Mouse (Mus musculus) cerebellum, adult 18-20 months (tissue): ENCODE results near the gene Txnip.
"Not testable (repeated sequence)": the region's sequence is repeated elsewhere in the genome, so short reads cannot be mapped to it uniquely, and the experiment has no call there.

Experiments used
- DNase-seq, 2 experiments: peaks; one replicate each; pipeline ENCODE4 v3.0.0; 2021

The Txnip gene

DNA sequence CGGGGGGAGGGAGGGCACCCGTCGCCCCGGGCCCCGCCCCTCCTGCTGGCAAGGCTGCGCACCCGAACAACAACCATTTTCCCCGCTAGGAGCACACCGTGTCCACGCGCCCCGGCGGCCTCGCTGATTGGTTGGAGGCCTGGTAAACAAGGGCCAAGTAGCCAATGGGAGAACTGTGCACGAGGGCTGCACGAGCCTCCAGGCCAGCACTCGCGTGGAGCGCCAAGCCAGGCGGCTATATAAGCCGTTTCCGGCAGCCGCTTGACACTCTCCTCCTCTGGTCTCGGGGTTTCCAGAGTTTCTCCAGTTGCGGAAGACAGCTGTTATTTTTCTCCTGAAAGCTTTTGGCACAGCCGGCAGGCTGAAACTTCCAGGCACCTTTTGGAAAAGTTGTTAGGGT, at the start of gene Txnip:
Gene Txnip (plus strand): TSS at position 264 of the 400 bp plus-strand sequence.
- DNase-seq: peak; percentile 91 to 93

DNA sequence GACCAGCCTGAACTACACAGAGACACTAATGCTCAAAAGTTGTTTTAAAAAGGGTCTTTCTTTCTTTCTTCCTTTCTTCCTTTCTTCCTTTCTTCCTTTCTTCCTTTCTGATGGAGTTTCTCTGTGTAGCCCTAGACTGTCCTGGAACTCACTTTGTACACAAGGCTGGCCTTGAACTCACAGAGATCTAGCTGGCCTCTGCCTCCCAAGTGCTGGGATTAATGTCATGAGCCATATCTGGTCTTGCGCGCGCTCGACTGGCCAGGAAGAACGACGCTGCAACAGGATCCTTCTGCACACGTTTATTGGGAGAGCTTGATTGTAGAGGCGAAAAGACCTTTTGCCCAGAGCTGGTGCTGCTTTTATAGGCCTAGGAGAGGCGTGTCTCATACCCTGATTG, 49.8 kb upstream of the Txnip start:
- not testable (repeated sequence) for DNase-seq

DNA sequence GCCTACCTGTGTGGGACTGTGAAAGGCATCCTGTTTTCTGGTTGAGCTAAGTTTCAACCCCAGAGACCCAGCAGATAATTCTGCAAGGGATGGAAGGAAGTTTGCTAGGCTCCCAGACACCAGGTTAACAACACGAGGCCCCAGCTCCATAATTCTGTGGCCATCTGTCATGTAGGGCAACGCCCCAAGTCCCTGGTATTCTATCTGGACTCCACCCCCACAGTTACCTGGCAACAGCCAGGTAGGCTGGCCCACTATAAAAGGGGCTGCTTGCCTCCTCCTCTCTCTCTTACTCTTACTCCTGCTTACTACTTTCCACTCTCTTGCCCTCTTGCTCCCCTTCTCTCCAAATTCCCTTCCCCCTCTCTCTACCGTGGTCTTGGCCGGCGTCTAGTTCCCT, 37.6 kb upstream of the Txnip start:
- DNase-seq: no peak

DNA sequence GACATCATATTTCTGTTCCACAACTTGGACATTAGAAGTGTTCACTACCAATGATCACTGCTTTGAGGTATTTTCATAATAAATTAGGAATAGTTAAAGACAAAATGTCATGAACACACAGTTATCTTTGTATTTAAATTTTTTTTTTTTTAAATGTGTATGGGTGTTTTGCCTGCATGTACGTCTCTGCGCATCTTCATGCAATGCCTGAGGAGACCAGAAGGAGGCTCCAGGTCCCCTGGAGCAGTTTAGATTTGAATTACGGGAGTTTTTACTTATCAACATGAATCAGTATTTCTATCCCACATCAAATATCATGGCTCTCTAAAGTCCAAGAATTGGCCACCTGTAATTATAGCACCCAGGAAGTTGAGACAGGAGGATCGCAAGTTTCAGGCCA, 35.6 kb upstream of the Txnip start:
- no peak for DNase-seq

DNA sequence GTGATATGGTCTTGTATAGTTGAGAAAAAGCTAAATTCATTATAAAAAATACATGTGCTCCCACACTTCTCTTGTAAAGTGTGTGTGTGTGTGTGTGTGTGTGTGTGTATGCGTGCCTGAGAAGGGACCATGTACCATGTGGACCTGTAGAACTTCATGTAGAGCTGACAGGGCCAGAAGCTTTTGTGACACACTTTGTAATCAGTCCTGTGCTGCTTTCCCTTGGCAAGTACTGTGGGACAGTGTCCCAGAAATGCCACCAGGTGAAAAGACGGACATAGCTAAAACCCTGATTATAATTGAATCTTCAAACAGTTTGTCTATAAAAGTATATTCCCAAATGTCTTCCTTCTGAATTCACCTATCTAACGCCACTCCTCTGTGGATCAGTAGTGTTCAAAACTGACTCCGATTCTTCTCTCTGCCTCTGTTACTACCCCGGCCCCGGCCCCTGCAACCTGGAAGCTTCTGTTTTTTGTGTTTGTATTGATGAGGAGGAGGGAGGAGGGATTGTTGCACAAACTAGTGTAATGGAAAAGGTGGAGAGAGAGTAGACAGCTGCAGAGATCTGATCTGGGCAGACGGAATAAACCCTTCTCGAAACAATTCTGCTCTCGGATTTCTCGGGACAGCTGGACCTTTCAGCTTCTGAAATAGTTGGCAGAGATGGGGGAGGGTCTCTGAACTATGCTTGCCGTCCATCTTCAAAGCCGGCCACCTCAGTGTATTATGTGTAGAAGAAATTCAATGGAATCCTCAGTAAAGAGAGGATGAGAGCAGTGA, 33.5 kb upstream of the Txnip start:
- DNase-seq: no peak

DNA sequence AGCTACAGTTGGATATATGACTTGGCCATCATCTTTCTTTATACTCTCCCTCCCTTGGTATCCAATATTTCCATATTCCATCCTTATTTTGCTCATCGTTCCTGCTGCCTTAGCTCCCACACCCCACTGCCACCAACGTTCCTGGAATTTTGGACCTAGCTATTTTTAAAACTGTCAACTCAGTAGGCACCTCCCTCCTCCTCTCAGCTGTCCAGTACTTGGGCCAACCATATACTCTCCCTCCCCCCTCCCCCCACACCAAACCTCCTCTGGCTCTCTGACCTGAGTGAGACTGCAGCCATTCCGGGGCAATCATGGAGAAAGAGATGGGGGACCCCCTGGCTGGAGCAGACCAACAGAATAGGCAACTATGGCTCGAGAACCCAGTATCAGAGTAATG, 32.8 kb upstream of the Txnip start, which contains the start of gene Hfe2:
Gene Hfe2 (plus strand): TSS at position 259 of the 400 bp plus-strand sequence.
- no peak for DNase-seq

DNA sequence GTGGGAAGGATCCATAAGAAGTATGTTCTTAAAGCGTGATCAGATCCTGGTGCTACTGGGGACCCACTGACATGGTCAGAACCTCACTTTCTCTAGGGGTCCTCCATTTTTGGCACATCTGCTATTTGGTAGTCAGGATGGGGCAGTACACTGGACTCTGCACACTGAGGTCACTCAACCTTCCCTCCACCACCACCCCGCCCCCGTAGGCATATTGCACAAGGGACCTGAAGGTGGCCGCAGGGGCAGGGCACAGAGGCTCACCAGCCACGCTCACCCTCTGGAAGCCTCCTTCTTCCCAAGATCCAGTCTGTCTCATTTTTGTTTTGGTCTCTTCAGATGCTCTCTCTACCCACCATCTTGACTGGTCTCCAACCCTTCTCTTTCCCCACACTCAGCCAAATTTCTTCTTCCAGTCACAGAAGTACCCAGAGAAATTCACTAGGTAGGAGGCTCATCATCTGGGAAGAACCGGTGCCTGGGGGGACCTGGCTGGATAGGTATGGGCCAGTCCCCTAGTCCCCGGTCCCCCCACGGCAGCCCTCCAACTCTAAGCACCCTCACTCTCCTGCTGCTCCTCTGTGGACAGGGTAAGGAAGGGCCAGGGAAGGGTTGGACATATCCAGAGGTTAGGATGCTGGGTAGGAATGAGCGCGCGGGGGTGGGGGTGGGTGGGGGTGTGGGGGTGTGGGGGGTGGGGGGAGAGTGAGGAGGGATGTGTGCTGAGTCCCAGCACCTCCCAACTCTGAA, 31.6 kb upstream of the Txnip start:
- DNase-seq: no peak

DNA sequence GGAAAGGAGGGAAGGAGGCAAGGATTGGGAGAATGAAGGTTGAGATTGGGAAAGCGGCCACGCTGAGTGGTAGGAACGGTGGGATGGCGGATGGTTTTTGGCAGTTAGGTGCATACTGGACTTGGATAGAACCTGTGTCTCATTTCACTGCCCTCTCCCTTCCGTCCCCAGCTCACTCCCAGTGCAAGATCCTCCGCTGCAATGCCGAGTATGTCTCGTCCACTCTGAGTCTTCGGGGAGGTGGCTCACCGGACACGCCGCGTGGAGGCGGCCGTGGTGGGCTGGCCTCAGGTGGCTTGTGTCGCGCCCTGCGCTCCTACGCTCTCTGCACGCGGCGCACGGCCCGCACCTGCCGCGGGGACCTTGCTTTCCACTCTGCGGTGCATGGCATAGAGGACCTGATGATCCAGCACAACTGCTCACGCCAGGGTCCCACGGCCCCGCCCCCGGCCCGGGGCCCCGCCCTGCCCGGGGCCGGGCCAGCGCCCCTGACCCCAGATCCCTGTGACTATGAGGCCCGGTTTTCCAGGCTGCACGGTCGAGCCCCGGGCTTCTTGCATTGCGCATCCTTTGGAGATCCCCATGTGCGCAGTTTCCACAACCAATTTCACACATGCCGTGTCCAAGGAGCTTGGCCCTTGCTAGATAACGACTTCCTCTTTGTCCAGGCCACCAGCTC, 30.8 kb upstream of the Txnip start:
- DNase-seq: no peak

DNA sequence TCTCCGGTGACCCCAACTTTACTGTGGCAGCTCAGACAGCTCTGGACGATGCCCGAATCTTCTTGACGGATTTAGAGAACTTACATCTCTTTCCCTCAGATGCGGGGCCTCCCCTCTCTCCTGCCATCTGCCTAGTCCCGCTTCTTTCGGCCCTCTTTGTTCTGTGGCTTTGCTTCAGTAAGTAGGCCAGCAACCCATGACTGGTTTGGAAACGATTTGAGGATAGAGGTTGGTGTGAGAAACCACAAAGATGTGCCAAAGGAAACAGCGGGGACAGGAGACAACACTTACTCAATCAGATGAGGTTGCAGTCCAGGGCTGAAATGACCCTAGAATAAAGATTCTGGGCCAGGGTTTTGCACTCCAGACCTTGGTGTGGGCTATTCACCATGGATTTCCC, 29.3 kb upstream of the Txnip start:
- DNase-seq: no peak

DNA sequence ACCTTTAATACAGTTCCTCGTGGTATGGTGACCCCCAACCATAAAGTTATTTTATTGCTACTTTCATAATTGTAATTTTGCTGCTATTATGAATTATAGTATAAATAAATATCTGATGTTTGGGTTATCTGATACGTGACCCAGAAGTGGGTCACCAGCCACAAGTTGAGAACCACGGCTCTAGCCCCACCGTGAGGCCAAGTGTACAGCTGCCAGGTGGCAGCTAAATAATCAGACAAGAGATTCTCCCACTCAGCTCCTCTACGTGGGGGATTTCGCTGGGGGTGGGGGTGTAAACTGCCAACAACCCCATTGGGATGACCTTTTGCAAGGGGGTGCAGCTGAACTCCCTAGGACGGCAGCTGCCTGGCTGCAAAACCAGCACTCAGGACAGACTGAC, 25.7 kb upstream of the Txnip start:
- DNase-seq: no peak

DNA sequence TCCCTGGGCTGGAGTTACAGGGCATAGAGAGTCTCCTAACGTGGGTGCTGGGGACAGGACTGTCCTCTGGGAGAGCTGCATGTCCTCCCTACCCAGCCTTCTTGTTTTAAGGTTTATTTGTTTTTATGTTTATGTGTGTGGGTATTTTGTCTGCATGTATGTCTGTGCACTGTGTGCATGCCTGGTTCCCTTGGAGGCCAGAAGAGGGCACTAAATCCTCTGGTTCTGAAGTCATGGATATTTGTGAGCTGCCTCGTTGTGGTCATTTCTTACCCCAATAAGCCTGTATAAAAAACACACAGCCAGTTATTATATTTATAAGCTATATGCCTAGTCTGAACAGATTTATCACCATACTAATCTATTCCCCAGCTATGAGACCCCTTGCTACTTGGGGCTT, 23.5 kb upstream of the Txnip start:
- DNase-seq: no peak

DNA sequence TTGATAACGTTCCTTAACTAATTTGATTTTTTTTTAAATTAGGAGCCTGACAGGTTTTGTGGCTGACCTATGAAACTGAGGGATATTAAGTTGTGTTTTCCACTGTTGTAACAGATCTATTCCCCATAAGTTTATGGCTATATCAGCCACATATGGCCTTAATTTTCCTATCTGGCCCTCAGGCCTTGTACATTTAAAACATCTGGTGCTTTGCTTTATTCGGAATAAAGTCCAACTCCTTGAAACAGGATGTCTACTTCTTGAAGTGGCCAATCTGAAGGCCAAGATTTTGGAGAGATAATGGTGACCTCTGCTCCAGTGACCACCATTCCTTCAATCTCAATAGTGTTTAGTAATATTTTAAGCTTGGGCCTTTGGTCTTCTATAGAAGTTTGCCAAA, 18.4 kb upstream of the Txnip start:
- DNase-seq: no peak

DNA sequence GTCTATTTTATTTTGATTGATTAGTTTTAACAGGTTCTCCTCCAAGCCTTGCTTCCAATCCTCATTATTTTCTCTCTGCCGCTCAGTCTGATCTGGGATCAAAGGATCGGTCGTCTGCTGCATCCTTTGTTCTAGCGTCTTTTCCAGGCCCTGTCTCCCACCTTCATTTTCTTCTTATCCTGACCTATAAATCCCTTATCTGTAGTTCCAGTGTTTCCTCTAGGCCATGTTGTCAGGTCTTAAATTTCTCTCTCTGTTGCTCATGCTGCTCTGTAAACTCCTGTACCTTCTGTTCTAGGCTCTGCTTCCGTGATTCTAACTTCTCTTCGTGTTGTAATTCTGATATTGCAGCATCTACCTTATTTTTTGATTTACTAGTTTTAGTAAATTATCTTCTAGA, 17.0 kb upstream of the Txnip start:
- no peak for DNase-seq

DNA sequence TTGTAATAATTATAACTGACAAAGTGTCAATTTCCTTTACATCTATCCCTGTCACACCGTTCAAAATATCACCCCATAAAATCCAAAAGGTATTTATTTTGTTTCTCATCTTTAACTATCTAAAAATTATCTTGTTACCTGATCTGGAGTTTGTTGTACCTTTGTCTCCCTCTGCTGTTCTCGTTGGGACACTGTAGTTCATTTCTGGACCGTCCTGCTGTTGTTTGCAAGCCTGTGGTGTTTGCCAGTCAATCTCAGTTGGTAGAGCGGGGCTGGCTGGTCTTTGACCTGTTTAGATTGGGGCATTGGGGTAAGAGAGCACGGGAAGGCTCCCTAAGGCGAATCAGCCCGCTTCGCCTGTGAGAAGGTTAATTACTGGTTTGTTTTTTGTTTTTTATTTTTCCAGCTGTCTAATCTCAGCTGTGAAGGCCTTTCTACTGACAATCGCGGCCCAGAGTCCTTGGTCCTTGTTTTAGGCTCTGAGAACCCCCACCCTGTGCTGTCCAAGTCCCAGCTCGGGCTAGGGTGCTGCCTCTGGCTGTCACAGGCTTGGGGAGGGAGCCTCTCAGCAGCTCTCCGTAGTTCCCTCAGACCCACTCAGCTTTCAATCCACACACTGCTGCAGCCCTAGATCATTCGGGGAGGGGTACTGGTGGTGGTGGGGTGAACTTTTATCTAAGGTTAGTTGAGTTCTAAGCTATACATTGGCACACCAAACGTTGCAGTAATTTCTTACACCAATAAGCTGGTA, 16.3 kb upstream of the Txnip start:
- no peak for DNase-seq

DNA sequence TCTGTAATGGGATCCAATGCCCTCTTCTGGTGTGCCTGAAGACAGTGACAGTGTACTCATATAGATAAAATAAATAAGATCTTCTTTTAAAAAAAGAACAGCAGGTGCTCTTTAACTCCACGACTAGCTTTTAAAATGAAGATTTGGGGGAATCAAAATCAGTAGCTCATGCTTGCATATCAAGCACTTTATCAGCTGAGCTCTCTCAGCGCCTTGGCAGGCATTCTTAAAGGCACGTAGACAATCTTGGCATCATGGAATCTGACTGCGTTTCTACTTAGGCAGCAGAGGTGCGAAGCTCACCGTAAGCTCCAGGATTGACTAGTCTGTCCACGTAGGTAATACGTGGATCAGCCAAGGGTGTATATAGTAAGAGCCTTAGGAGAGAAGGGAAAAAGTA, 15.2 kb upstream of the Txnip start:
- DNase-seq: no peak

DNA sequence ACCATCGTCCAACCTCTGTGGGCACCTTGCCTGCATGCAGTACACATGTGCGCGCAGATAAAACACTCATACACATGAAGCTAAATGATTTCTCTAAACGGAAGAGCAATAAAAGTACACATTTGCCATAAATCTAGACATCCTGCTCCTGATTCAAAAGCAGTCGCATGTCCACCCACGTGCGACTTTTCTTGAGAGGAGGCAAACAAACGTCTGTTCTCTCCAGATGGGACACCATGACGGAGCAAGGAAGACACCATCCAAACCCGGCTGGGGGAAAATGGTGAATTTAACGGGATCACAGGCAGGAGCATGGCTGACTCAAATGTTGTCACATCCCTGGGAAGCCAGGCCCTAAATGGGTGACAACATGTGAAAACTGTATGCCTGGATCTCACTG, 14.4 kb upstream of the Txnip start:
- no peak for DNase-seq

DNA sequence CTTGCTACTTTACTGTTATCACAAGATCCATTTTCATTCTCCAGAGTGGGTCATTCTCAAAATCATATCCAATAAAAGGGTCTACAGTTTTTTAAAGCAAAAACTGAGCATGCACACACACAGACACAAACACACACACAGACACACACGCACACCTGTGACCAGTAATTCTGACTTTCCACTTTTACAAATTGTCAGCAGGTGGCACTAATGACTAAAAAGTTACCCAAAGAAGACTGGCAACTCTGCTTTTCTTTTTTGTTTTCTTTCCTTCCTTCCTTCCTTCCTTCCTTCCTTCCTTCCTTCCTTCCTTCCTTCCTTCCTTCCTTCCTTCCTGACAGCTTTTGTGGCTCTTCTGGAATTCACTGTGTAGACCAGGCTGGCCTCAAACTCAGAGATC, 12.2 kb upstream of the Txnip start:
- no peak for DNase-seq

DNA sequence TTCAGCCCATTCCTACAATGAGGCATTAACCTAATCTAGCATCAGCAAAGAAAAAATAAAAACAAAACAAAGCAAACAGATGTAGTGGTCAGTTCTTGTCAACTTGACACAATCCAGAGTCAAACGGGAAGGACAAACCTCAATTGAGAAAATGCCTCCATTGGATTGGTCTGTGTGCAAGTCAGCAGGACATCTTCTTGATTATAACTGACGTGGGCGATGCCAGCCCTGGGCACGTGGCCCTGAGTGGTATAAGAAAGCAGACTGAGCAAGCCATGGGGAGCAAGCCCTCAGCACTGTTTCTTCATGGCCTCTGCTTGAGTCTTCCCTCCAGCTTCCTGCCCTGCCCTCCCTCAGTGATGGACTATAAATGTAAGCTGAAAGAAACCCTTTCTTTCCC, 10.9 kb upstream of the Txnip start:
- DNase-seq: peak in 1 of 2 experiments; percentile 8

DNA sequence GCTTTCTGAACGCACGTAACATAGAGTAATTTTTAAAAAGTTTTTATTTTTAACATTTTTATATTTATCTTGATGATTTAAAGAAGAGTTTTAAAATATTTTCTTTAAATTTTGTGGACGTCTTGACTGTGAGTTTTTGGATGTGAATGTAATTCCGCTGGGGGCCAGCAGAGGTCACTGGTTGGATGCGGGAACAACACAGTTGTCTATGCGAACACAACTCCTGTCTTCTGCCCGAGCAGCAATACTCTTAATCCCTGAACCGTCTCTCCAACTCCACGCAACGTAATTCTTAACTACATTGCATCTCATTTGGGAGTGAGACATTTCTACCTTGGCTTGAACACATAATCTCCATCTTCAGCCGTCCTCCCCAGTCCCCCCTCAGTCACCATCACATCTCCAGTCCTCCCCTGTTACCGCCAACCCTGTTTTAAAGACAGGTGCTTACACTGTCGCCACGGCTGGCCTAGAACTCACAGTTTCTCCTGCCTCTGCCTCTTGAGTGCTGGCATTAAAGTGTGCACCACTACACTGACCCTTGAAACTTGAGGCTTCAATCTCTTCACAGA, 10.3 kb upstream of the Txnip start:
- DNase-seq: peak; percentile 80 to 86

DNA sequence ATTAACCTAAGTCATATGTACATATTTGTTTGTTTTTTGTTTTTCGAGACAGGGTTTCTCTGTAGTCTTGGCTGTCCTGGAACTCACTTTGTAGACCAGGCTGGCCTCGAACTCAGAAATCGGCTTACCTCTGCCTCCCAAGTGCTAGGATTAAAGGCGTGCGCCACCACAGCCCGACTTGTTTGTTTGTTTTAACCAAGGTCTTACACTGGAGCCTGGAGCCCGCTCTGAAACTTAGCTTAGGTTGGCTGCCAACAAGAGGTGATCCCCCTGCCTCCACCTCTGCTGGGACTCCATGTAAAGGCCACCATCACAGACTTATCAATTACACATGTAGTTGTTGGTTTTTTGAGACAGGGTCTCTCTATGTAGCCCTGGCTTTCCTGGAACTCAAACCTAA, 8.9 kb upstream of the Txnip start:
- no peak for DNase-seq

DNA sequence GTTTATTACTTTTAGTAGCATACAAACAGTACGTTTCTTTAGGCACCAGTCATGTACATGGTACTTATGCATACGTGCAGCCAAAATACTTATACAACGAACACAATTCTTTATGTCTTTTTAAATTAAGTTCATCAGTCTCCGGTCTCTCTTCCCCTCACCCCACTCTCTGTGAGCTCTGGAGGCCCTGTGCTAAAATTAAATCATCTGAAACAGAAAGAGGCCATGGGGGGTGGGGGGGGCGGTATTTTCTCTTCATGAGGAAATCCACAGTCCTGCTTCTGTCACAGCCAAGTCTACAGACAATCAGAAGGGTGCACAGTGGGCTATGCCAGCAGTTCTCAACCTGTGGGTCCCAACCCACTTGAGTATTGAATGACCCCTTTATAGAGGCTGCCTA, 8.4 kb upstream of the Txnip start:
- DNase-seq: no peak

DNA sequence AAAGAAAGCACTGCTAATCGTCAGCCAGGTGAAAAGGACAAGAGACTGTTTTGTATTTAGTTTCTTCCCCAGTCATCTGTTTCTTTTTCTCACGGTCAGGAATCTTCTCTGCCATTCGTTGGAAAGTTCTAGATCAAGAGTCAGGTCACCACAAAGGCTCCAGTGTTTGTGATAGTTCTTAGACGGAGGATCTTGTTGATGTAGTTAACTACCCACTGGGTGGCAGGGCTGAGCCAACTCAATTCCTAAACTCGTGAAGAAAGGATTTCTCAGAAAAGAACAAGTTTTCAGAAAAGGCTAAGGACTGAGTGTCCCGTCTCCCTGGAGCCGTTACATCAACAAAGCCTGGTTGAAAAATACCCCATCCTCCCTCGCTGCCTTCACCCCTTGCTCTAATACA, 6.6 kb upstream of the Txnip start:
- DNase-seq: peak; percentile 32 to 36

DNA sequence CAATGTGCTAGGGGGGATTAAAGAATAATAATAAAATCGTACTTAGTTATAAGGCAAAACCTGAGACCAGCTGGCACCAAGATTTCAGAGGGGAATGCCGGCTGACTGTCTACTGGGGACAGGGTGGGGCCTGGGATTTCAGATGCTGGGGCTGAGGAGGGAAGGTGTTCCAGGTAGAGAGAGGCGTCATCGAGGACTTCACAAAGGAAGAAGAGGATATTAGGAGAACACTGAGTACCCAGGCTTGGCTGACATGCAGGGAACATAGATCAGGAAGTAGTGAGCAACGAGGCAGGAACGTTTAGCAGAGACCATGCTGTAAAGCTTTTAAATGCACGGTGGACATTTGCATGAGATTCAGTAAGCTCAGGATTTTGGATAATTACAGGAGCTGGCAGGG, 5.9 kb upstream of the Txnip start:
- no peak for DNase-seq
